Mouse (Mus musculus) embryonic stem cell, embryonic (primary cell): ENCODE results near the gene Vwc2l.

ENCODE experiments used
- CTCF ChIA-PET, 4 experiments: fragments of 300-600 bp in 2 of 4; fragments of 350-600 bp in 2 of 4; sonication (Branson Sonifier 250); formaldehyde crosslinking; loops; one replicate each; lab custom pipeline; 2022; ENCODE audit warnings: inconsistent platforms in 2 of 4; lab: Charles Lee
- POLR2A ChIA-PET, 4 experiments: fragments of 300-600 bp in 2 of 4; fragments of 350-600 bp in 2 of 4; sonication (Branson Sonifier 250); formaldehyde crosslinking; loops; one replicate each; lab custom pipeline; 2022; ENCODE audit warnings: antibody characterized with exemption in 4 of 4, inconsistent platforms in 1 of 4; lab: Charles Lee

Vwc2l gene

DNA sequence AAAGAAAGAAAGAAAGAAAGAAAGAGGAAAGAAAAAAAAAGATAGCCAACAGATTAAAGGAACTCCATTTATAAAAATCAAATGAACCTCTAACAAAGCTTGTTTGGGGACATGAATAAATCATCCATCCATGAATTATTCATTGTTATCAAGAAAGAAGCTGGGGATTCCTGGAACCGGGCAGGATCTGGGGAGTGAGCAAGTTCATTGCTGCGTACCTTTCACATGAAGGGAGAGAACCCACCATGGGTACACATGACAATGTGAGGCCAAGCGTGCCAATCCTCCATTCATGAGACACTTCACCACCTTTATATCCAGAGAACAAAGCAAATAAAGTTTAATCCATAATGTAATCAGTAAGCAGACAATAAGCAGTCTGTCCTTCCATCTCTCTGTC, 155.8 kb downstream of the Vwc2l start:
- ChIA-PET CTCF (no interaction called here), POLR2A (no interaction called here)

- ChIA-PET CTCF (no interaction called here), POLR2A (interaction anchor here in 1 of 4 experiments (0.6 kb wide), 1 partner anchor 16 kb away, joined by 3 read pairs; no protein-coding TSS in a partner anchor)
These were observed 158.6 kb downstream of the Vwc2l start for GRCm38 (mm10) chr1:70884156-70884555.

DNA sequence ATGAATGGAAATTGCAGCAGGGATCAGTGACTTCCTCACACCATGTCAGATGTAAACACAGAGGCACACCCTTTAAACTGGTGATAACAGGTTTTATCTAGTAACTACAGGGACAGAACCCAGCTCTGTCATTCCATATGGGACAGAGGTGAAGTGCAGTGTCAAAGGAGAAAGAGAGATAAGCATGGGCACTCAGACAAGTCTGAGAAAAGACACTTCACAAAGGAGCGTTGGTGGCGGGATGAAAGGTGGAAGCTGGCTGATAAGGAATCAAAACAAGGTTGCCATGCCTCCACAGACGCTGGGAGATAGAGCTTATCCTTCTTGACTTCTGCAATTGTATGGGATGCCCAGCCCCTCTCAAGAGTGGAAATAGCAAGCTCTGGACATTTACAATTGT, 176.8 kb downstream of the Vwc2l start:
- POLR2A ChIA-PET: no interaction called here
- CTCF ChIA-PET: no interaction called here

- CTCF ChIA-PET: interaction anchor here in 1 of 4 experiments (0.6 kb wide), 1 partner anchor 247 kb away, joined by 3 read pairs; no protein-coding TSS in a partner anchor
- POLR2A ChIA-PET: no interaction called here
These were observed 181.9 kb downstream of the Vwc2l start for GRCm38 (mm10) chr1:70907366-70907765.

DNA sequence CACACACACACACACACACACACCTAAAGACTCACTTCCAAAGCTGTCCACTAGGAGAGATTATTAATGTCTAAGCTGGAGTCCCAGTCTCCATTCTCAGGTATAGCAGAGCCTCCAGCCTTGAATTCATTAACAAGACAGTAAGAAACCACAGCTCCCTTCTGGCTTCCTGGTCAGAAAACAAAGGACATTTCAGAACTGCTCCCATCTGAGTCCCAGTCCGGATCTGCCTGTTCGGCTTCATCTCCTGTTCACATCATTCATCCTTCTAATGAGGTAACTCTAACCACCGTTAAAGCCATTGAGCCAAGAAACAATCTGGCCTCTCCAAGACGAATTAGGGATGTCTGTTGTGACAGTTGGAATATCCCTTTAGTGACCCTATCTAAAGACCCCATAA, 185.7 kb downstream of the Vwc2l start:
- CTCF ChIA-PET: interaction anchor here in 3 of 4 experiments (0.5 to 0.7 kb wide), 5 partner anchors 43 to 595 kb away, joined by 3 to 5 read pairs (median 3); no protein-coding TSS in a partner anchor
- POLR2A ChIA-PET: interaction anchor here in 1 of 4 experiments (0.5 to 1.3 kb wide), 2 partner anchors 10 to 24 kb away, joined by 3 to 4 read pairs; no protein-coding TSS in a partner anchor

- ChIA-PET POLR2A (no interaction called here), CTCF (no interaction called here)
These were observed 187.6 kb downstream of the Vwc2l start for GRCm38 (mm10) chr1:70913071-70913470.

DNA sequence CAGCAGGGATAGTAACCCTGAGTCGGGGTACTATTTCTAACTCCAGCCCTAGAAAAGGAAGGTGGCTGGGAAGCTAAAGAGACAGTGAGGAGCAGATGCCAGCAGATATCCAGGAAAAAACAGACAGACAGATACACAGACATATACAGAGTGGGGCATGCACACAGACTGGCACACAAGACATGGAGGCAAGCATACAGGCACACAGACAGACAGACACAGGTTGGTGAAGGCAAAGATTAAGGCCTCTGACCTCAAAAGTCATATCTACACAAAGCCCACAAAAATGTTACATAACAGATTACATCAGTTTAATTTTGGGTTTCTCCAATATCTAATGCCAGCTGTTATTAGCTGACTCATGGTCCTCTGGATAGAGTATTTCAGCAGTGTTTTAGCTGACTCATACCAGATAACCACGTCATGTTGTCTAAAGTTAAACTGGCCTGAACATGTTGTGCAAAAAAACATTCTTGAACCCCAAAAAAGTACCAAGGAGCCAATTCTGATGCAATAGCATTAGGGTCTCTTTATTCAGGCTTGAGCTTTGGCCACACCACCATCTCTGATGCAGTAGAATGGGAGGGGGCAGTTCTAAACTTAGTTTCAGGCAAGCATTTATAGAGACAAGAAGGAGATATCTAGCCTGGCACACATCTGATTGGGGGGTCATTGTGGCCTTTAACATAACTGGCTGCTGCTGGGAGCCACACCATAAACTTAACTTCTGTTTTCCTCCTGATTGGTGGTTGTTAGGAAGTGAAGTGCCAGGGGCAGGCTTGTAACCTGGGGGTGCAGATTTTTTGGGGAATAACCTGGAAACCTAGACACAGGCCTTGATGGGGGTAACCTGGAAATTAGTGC, 192.9 kb downstream of the Vwc2l start:
- ChIA-PET POLR2A (no interaction called here), CTCF (no interaction called here)

DNA sequence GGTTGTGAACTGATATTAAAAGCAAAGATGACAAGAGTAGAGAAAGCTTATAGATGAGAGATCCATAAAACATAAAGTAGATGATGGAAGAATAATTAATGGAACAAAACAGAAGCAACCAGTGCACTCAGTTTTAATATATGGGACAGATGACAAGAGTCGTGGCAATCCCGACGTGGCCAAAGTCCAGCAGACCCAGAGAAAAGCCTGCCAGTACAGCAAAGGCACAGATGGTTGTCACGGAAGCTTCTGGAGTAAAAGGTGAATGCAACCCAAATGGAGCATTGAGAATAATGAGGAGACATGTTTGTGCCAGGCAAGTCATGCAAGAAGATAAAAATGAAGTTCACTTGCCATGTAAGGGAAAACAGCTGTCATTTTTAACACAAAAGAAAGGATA, 207.5 kb downstream of the Vwc2l start:
- POLR2A ChIA-PET: no interaction called here
- CTCF ChIA-PET: no interaction called here
